Mouse (Mus musculus) T-cell, adult 66 days (primary cell): ENCODE results near the gene Vmn1r210. TPM values are rescaled to one million over a fixed set of nuclear protein-coding genes. Genes with fewer than 3 reads are reported as not detected.

ENCODE experiments used
- total RNA-seq, 2 experiments: library from RNA; stranded (reverse); gene quantifications; 3 replicates in 1 of 2; 4 replicates in 1 of 2; pipeline ENCODE4 v1.2.4; 2023

Vmn1r210 gene
- not detected for total RNA-seq

GRCm38 (mm10) chr13:22831248-22831647 lies at the start of gene Vmn1r210:
Gene Vmn1r210 (minus strand): TSS chr13:22831348.

GRCm38 (mm10) chr13:22857461-22857860 lies 26.3 kb upstream of the Vmn1r210 start, which contains the start of gene Vmn1r211:
Gene Vmn1r211 (minus strand): TSS chr13:22857561.

GRCm38 (mm10) chr13:22809582-22809981 lies 21.6 kb downstream of the Vmn1r210 start, which contains the start of gene Vmn1r209:
Gene Vmn1r209 (minus strand): TSS chr13:22809682.

GRCm38 (mm10) chr13:22777300-22777699 lies 53.8 kb downstream of the Vmn1r210 start, which contains the start of gene Vmn1r208:
Gene Vmn1r208 (minus strand): TSS chr13:22777400.

Other genes with a start within 250 kb of the Vmn1r210 start
- not detected for gene Vmn1r205, start 238.3 kb downstream of the Vmn1r210 start, total RNA-seq
- not detected for gene Vmn1r206, start 207.1 kb downstream of the Vmn1r210 start, total RNA-seq
- gene Vmn1r207-ps, start 101.7 kb downstream of the Vmn1r210 start, total RNA-seq: not detected
- not detected for gene Vmn1r208, start 53.9 kb downstream of the Vmn1r210 start, total RNA-seq
- under 1 TPM in 1 of 2 experiments, not detected in 1; 0.15 TPM for gene Vmn1r209, start 21.7 kb downstream of the Vmn1r210 start, total RNA-seq
- not detected for gene Vmn1r211, start 26.2 kb upstream of the Vmn1r210 start, total RNA-seq
- not detected for gene Vmn1r212, start 52.9 kb upstream of the Vmn1r210 start, total RNA-seq
- not detected for gene Vmn1r213, start 176.3 kb upstream of the Vmn1r210 start, total RNA-seq
- not detected for gene Vmn1r214, start 199.1 kb upstream of the Vmn1r210 start, total RNA-seq
- not detected for gene Vmn1r215, start 236.7 kb upstream of the Vmn1r210 start, total RNA-seq